In the genomic region with DNA sequence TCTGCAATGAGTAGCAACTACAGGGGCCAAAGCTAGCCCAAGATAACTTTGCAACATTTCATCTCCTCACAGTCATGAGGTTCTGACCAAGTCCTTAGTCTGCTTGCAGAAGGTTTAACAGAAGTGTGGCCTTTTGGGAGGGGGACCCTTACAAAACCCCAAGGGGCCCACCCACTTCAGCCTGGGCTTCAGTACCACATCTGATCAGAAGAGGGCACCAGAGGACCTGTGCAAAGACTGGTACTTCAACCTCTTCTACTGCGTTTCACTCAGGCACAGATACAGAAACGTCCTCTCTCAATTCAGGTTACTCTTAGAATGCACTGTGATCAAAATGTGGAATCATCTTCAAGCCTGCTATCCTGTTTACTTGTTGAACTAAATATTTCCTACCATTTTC, we compare ENCODE assay signal across 9 mouse cellular contexts. TPM values are rescaled to one million over a fixed set of nuclear protein-coding genes. Genes with fewer than 3 reads are reported as not detected.
A peak's percentile ranks its signal among the peaks of the same experiment; 100 is the strongest.
DNase-seq lines count a peak whose midpoint lies in the region; ATAC-seq and TF ChIP-seq lines count a peak whose summit lies in the region.
"Had no signal": no experiment of that assay in that cellular context is flagged by ENCODE, and none has a peak within 500 bp of the region (broad histone marks: within the 10 kb centered on the region; RNA-seq: fewer than 3 reads in every experiment).

No protein-coding gene starts in this region.

- no peaks in the 10 kb centered on the region for H3K36me3 ChIP-seq in forebrain, embryonic 16.5 days (ENCODE audit: control insufficient read depth, insufficient read depth)
- no peaks in the 10 kb centered on the region for H3K36me3 ChIP-seq in liver, embryonic 14.5 days (replicated peaks; ENCODE audit: control insufficient read depth, insufficient read depth, low read depth)
- H3K36me3 ChIP-seq: heart, embryonic 13.5 days had no signal

- WGBS in forebrain, embryonic 16.5 days: 8% methylated on average over 2 of the region's 2 CpGs
- 4% methylated on average over 2 of the region's 2 CpGs for WGBS in liver, embryonic 14.5 days (ENCODE audit: insufficient replicate concordance)

- no peaks in the 10 kb centered on the region for H3K27me3 ChIP-seq in forebrain, embryonic 16.5 days (replicated peaks; ENCODE audit: control insufficient read depth, insufficient read depth, low read length)
- H3K27me3 ChIP-seq in liver, embryonic 14.5 days (ENCODE audit: control insufficient read depth, insufficient read depth, low read length): no peaks in the 10 kb centered on the region

- no peak overlapping the region for H3K4me3 ChIP-seq in forebrain, embryonic 16.5 days (replicated peaks; ENCODE audit: low read length)
- H3K4me3 ChIP-seq in liver, embryonic 14.5 days (ENCODE audit: insufficient read depth in 1 of 2, low read depth in 2 of 2, low read length in 2 of 2): no peak overlapping the region
- H3K4me3 ChIP-seq: heart, embryonic 13.5 days had no signal

- TF ChIP-seq EP300 in liver, embryonic 14.5 days (IDR thresholded peaks at IDR 0.05; ENCODE audit: low read depth): no peak

- H3K9ac ChIP-seq in forebrain, embryonic 16.5 days (replicated peaks; ENCODE audit: low read depth, low read length): no peak overlapping the region
- H3K9ac ChIP-seq in liver, embryonic 14.5 days (replicated peaks): no peak overlapping the region
- H3K9ac ChIP-seq: heart, embryonic 13.5 days had no signal

- H3K4me2 ChIP-seq in forebrain, embryonic 16.5 days (ENCODE audit: low read length): no peak overlapping the region
- no peak overlapping the region for H3K4me2 ChIP-seq in liver, embryonic 14.5 days (ENCODE audit: low read depth)
- H3K4me2 ChIP-seq: heart, embryonic 13.5 days had no signal

- no peaks in the 10 kb centered on the region for H3K9me3 ChIP-seq in forebrain, embryonic 16.5 days (ENCODE audit: control insufficient read depth, low read length)
- no peaks in the 10 kb centered on the region for H3K9me3 ChIP-seq in liver, embryonic 14.5 days (ENCODE audit: control insufficient read depth, low read length)
- H3K9me3 ChIP-seq: heart, embryonic 13.5 days had no signal

- peak; percentile 42 for DNase-seq in ovary, postnatal 10 days (ENCODE audit: low spot score)
- DNase-seq in ovary, adult 18-20 months (ENCODE audit: low spot score): no peak
- DNase-seq in c-Kit-positive CD71-positive TER-119-positive erythroid progenitor cells, embryonic 14.5 days (ENCODE audit: low spot score): peak; percentile 50
- peak; percentile 71 for DNase-seq in kidney, adult 9 months
- DNase-seq in liver, embryonic 14.5 days (ENCODE audit: low read depth in 3 of 3, low spot score in 3 of 3): peak in 1 of 3 experiments; percentile 22
- DNase-seq in right cerebral cortex, adult 2 months (ENCODE audit: low spot score in 2 of 2): peak; percentile 75 to 81
- peak; percentile 24 for DNase-seq in urinary bladder, postnatal 10 days (ENCODE audit: low spot score)

- peak; percentile 86 for TF ChIP-seq CTCF in liver, embryonic 14.5 days (IDR thresholded peaks at IDR 0.05; ENCODE audit: low read depth)

- H3K27ac ChIP-seq in forebrain, embryonic 16.5 days (ENCODE audit: low read length): no peak overlapping the region
- no peak overlapping the region for H3K27ac ChIP-seq in liver, embryonic 14.5 days
- H3K27ac ChIP-seq: heart, embryonic 13.5 days had no signal

- ATAC-seq in forebrain, embryonic 16.5 days: 0 out of 2 replicates have a peak, but pooled peaks have one; percentile 36
- no peak for ATAC-seq in liver, embryonic 14.5 days (ENCODE audit: insufficient read depth)

- no peaks in the 10 kb centered on the region for H3K4me1 ChIP-seq in forebrain, embryonic 16.5 days (replicated peaks; ENCODE audit: control insufficient read depth, insufficient read depth, low read length)
- H3K4me1 ChIP-seq in liver, embryonic 14.5 days (replicated peaks; ENCODE audit: control insufficient read depth in 2 of 2, insufficient read depth in 2 of 2, low read length in 1 of 2): peaks cover 0 to 18% of the 10 kb centered on the region in 2 experiments; a peak in 2 of 4 replicates

RNA-seq across cellular contexts. Expression of gene Timm8a2, which starts 30.0 kb away (rescaled TPM):
- polyA plus RNA-seq in forebrain, embryonic 16.5 days (2015; fragmentation: Nextera tagmentation; extraction: Ambion mirVana): not detected in 2 replicates
- not detected in 2 replicates for polyA plus RNA-seq in liver, embryonic 14.5 days (2012; rRNA removed)
- polyA plus RNA-seq in liver, embryonic 14.5 days (2014; fragmentation: Nextera tagmentation; extraction: Ambion mirVana): not detected in 2 replicates
- polyA plus RNA-seq: heart, embryonic 13.5 days had no signal

RNA-seq across cellular contexts. Expression of gene Tm9sf2, which starts 42.3 kb away (rescaled TPM):
- polyA plus RNA-seq in forebrain, embryonic 16.5 days (2015; fragmentation: Nextera tagmentation; extraction: Ambion mirVana): 114 and 130 TPM in 2 replicates
- polyA plus RNA-seq in liver, embryonic 14.5 days (2012; rRNA removed): 22.2 and 26.4 TPM in 2 replicates
- polyA plus RNA-seq in liver, embryonic 14.5 days (2014; fragmentation: Nextera tagmentation; extraction: Ambion mirVana): 67.1 and 68.8 TPM in 2 replicates
